Mouse (Mus musculus) kidney, adult 11 months (tissue): ENCODE data around the gene Olfr671.
"Not testable (repeated sequence)": the region's sequence is repeated elsewhere in the genome, so short reads cannot be mapped to it uniquely, and the experiment has no call there.

ENCODE experiments used
- DNase-seq: peaks from one replicate; pipeline ENCODE4 v3.0.0; 2022

Gene Olfr671

DNA sequence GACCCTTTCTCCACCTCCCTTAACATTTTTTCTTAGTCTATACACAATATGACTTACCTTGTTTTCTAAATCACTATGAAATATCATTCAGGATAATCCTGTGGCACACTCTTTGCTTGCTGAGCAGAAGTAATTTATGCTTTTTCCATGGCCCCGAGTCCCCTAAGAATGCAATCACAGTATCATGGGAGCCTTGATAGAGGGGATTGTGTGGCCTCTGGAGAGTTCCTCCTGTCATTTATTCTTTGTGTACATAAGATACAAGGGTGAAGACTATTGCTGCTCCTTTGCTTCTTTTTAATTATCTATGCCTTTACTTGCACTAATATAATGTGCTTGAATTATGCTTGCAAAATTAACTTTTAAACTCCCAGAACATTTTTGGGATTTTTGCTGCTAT, at the start of gene Olfr671:
Gene Olfr671, minus strand, starts transcription at position 101 of the 400 bp plus-strand sequence.
- no peak for DNase-seq

DNA sequence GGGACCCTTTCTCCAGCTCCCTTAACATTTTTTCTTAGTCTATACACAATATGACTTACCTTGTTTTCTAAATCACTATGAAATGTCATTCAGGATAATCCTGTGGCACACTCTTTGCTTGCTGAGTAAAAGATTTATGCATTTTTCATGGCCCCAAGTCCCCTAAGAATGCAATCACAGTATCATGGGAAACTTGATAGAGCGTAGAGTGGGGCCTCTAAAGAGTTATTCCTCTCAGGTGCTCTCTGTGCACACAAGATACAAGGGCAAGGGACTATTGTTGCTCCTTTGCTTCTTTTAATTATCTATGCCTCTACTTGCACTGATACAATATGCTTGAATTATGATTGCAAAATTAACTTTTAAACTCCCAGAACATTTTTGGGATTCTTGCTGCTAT, 49.4 kb upstream of the Olfr671 start, which contains the start of gene Olfr675:
Gene Olfr675, minus strand, starts transcription at position 101 of the 400 bp plus-strand sequence.
- no peak for DNase-seq

DNA sequence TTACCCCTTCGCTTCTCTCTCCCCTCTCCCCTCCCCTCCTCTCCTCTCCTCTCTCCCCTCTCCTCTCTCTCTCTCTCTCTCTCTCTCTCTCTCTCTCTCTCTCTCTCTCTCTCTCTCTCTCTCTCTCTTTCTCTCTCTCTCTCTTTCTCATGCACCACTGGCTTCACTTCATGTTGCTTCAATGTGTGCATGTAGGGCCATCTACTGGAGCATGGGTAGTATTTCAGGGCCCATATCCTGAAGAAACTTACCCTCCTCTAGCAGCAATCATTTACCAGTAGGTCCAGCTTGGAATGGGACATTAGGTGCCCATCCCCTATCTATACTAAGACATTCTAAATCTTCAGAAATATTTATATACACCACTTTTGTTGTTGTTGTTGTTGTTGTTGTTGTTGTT, 43.6 kb upstream of the Olfr671 start:
- DNase-seq = no peak

DNA sequence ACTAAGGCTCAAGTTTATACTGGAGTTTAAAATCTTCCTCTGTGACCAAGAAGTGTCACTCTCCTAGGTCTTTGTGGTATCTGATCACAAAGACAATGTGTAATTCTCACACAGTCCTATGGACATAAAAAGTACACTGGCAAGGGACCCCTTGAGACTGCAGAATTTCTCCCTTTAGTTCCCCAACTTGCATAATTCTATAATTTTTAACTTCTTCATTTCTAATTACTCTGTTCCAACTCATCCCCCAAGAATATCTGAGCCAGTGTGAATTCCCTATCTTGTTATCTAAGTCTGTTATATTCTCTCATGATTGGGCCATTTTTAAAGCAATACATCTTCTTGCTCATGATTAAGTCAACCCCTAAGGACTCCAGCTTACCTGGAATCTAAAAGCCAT, 23.0 kb upstream of the Olfr671 start, which contains the start of gene Olfr672:
Gene Olfr672, minus strand, starts transcription at position 101 of the 400 bp plus-strand sequence.
- no peak for DNase-seq

DNA sequence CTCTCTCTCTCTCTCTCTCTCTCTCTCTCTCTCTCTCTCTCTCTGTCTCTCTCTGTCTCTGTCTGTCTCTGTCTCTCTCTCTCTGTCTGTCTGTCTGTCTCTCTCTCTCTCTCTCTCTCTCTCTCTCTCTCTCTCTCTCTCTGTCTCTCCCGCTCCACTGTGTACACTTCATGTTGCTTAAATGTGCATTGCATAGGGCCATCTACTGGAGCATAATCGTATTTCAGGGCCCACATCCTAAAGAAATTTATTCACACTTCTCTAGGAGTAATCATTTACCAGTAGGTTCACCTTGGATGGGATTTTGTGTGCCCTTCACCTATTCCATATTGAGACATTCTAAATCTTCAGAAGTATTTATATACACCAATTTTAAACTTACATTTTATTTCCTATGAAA, 6.4 kb downstream of the Olfr671 start:
- not testable (repeated sequence) for DNase-seq

DNA sequence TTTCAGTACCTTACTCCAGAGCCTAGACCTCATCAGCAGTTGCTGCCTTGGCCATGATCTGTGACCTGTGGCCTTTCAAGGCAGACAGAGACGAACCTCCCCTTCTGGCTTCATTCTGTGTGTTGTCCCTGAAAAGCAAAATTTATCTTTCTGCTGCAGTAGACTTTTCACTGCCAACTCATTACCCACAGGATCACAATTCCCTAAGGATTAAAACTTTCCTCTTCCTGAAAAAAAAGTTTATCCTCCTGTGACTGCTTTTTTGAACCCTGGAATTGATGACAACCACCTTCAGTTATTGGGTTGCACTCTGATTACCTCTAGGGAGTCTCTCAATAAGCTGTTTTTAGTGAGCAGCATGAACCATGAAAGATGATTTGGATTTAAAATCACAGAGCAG, 16.4 kb downstream of the Olfr671 start, which contains the start of gene Olfr670:
Gene Olfr670, minus strand, starts transcription at position 101 of the 400 bp plus-strand sequence.
- no peak for DNase-seq

DNA sequence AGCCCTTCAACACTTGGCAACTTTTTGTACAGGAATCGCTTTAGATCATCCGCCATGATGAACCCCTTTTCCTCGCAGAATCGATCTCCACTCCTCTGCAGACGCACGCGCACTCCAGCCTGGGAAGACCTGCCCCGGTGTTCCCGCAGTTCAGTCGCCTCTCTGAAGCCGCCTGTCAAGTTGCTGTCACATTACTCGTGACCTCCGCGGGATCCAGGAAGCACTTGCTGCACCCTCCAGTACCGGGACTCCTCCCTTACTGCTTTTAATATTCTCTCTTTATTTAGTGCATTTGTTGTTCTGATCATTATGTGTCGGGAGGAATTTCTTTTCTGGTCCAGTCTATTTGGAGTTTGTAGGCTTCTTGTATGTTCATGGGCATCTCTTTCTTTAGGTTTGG, 28.7 kb downstream of the Olfr671 start:
- DNase-seq = not testable (repeated sequence)

DNA sequence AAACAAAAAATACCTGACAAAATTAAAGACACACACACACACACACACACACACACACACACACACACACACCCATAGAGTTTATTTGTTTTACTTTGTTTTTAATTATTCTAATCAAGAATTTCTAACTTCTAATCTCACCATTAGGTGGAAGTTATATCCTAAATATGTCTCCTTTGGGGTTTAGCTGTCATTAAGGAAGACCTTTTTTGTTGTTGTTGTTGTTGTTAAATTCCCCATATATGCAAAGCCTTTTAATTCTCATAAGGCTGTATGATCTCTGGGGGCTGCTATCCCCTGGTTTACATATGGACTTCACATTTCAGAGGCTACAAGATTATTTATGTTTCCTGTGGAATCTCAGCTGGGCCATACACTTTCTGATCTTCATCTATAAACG, 45.0 kb downstream of the Olfr671 start, which contains the start of gene Olfr669:
Gene Olfr669, plus strand, starts transcription at position 301 of the 400 bp plus-strand sequence.
- no peak for DNase-seq

DNA sequence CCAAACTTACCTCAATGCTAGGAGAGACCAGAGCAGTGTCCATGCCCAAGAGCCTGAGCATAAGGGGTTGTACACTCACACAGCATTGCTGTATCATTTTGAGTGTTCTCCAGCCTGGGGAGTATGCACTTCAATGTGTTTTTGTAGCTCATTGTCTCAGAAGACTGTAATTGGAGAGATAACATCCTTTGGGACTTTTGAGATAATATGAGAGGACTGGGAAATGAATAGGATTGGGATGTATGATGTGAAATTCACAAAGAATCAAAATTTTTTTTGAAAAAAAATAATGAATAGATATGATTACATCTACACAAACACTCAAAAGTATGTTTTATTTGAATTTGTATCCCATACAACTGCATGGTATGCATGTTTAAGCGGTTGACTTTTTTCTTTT, 51.0 kb downstream of the Olfr671 start, which contains the start of gene Olfr668:
Gene Olfr668, minus strand, starts transcription at position 101 of the 400 bp plus-strand sequence.
- no peak for DNase-seq
